Comparison of ENCODE assay signal across 10 mouse cellular contexts in genomic region chr4:130295047-130295745, GRCm38 (mm10). TPM values are rescaled to one million over a fixed set of nuclear protein-coding genes. Genes with fewer than 3 reads are reported as not detected.
DNase-seq lines count a peak whose midpoint lies in the region; ATAC-seq and TF ChIP-seq lines count a peak whose summit lies in the region.
"Had no signal": no experiment of that assay in that cellular context is flagged by ENCODE, and none has a peak within 500 bp of the region (broad histone marks: within the 10 kb centered on the region; RNA-seq: fewer than 3 reads in every experiment).

No protein-coding gene starts in this region.

- no peaks in the 10 kb centered on the region for H3K9me3 ChIP-seq in hindbrain, postnatal 0 days (ENCODE audit: low read length)
- H3K9me3 ChIP-seq in hindbrain, embryonic 10.5 days, result no peaks in the 10 kb centered on the region
- H3K9me3 ChIP-seq in limb, embryonic 13.5 days, result no peaks in the 10 kb centered on the region
- no peaks in the 10 kb centered on the region for H3K9me3 ChIP-seq in kidney, embryonic 16.5 days (ENCODE audit: low read length)
- H3K9me3 ChIP-seq: neural tube, embryonic 12.5 days had no signal

- H3K4me3 ChIP-seq in hindbrain, postnatal 0 days (ENCODE audit: low read length), result no peak overlapping the region
- H3K4me3 ChIP-seq in hindbrain, embryonic 10.5 days, result no peak overlapping the region
- H3K4me3 ChIP-seq in limb, embryonic 13.5 days, result no peak overlapping the region
- H3K4me3 ChIP-seq in thymus, adult 2 months (ENCODE audit: control insufficient read depth, insufficient read depth, low read length), result no peak overlapping the region
- H3K4me3 ChIP-seq in kidney, embryonic 16.5 days (ENCODE audit: low read length), result no peak overlapping the region
- H3K4me3 ChIP-seq: neural tube, embryonic 12.5 days had no signal

- 53% methylated on average over 23 of the region's 23 CpGs for WGBS in hindbrain, postnatal 0 days
- 61% methylated on average over 23 of the region's 23 CpGs for WGBS in hindbrain, embryonic 10.5 days
- WGBS in limb, embryonic 13.5 days, result 46% methylated on average over 23 of the region's 23 CpGs
- 50% methylated on average over 23 of the region's 23 CpGs for WGBS in thymus, adult 2 months
- 48% methylated on average over 23 of the region's 23 CpGs for WGBS in kidney, embryonic 16.5 days

- no peak overlapping the region for H3K4me2 ChIP-seq in hindbrain, postnatal 0 days (ENCODE audit: low read depth, low read length)
- H3K4me2 ChIP-seq in limb, embryonic 13.5 days (replicated peaks), result peak overlapping the region; percentile 23; the same call in 1 of the 2 replicates
- no peak overlapping the region for H3K4me2 ChIP-seq in kidney, embryonic 16.5 days (replicated peaks; ENCODE audit: low read depth, low read length)
- H3K4me2 ChIP-seq: neural tube, embryonic 12.5 days had no signal

- peak; percentile 20; the same call in 1 of the 2 replicates for TF ChIP-seq CTCF in hindbrain, postnatal 0 days (IDR thresholded peaks at IDR 0.05; ENCODE audit: low read depth)
- no peak for TF ChIP-seq CTCF in thymus, adult 2 months (IDR thresholded peaks at IDR 0.05; ENCODE audit: borderline replicate concordance, control insufficient read depth, extremely low read depth, insufficient read depth, low read length, poor library complexity)

- H3K4me1 ChIP-seq in hindbrain, postnatal 0 days (ENCODE audit: insufficient read depth, low read length), result no peaks in the 10 kb centered on the region; the same call in 1 of the 2 replicates
- peaks cover 14% of the 10 kb centered on the region; the same call in 1 of the 2 replicates for H3K4me1 ChIP-seq in hindbrain, embryonic 10.5 days (replicated peaks)
- H3K4me1 ChIP-seq in limb, embryonic 13.5 days, result 0 out of 2 replicates have a peak, but pooled peaks cover 4% of the 10 kb centered on the region
- no peaks in the 10 kb centered on the region for H3K4me1 ChIP-seq in thymus, adult 2 months (replicated peaks; ENCODE audit: control insufficient read depth, insufficient read depth, low read length)
- H3K4me1 ChIP-seq in kidney, embryonic 16.5 days (ENCODE audit: insufficient read depth, low read length), result no peaks in the 10 kb centered on the region
- H3K4me1 ChIP-seq: neural tube, embryonic 12.5 days had no signal

- no peak overlapping the region for H3K9ac ChIP-seq in hindbrain, postnatal 0 days (replicated peaks; ENCODE audit: low read length)
- H3K9ac ChIP-seq in limb, embryonic 13.5 days, result no peak overlapping the region
- no peak overlapping the region for H3K9ac ChIP-seq in kidney, embryonic 16.5 days (replicated peaks; ENCODE audit: low read length)
- H3K9ac ChIP-seq: neural tube, embryonic 12.5 days had no signal

- no peak overlapping the region for H3K27ac ChIP-seq in hindbrain, postnatal 0 days
- H3K27ac ChIP-seq in hindbrain, embryonic 10.5 days, result no peak overlapping the region
- H3K27ac ChIP-seq in limb, embryonic 13.5 days, result no peak overlapping the region
- H3K27ac ChIP-seq in thymus, adult 2 months (ENCODE audit: control insufficient read depth, insufficient read depth, low read length), result no peak overlapping the region
- no peak overlapping the region for H3K27ac ChIP-seq in kidney, embryonic 16.5 days (ENCODE audit: low read length)
- H3K27ac ChIP-seq: neural tube, embryonic 12.5 days had no signal

- TF ChIP-seq POLR2A in thymus, adult 2 months (IDR thresholded peaks at IDR 0.05; ENCODE audit: control insufficient read depth, extremely low read depth, insufficient read depth, low read length, poor library complexity), result no peak

- no peak for ATAC-seq in hindbrain, postnatal 0 days
- no peak for ATAC-seq in limb, embryonic 13.5 days (ENCODE audit: low FRiP score, low read depth)
- no peak for ATAC-seq in kidney, embryonic 16.5 days (ENCODE audit: low FRiP score, low TSS enrichment)
- ATAC-seq: Patski had no signal

- no peak for DNase-seq in hindbrain, postnatal 0 days (ENCODE audit: low spot score)
- no peak for DNase-seq in hindbrain, embryonic 10.5 days (ENCODE audit: low spot score)
- peak; percentile 86 for DNase-seq in c-Kit-negative CD71-positive TER-119-positive erythroid progenitor cells, embryonic 14.5 days (ENCODE audit: low read depth, low spot score)
- peak; percentile 43 for DNase-seq in retina, postnatal 1 day
- DNase-seq in thymus, adult 2 months, result no peak
- no peak for DNase-seq in layer of hippocampus, adult 11-12 months (ENCODE audit: low spot score)

- H3K36me3 ChIP-seq in hindbrain, postnatal 0 days (ENCODE audit: insufficient read depth, low read length), result no peaks in the 10 kb centered on the region
- no peaks in the 10 kb centered on the region for H3K36me3 ChIP-seq in hindbrain, embryonic 10.5 days
- no peaks in the 10 kb centered on the region for H3K36me3 ChIP-seq in limb, embryonic 13.5 days
- H3K36me3 ChIP-seq in thymus, adult 2 months (ENCODE audit: control insufficient read depth, insufficient read depth, low read length), result no peaks in the 10 kb centered on the region
- H3K36me3 ChIP-seq in kidney, embryonic 16.5 days (ENCODE audit: insufficient read depth, low read length), result no peaks in the 10 kb centered on the region
- H3K36me3 ChIP-seq: neural tube, embryonic 12.5 days had no signal

- no peaks in the 10 kb centered on the region for H3K27me3 ChIP-seq in hindbrain, postnatal 0 days (ENCODE audit: insufficient read depth, low read length)
- H3K27me3 ChIP-seq in hindbrain, embryonic 10.5 days (ENCODE audit: insufficient read depth, poor library complexity, severe bottlenecking), result no peaks in the 10 kb centered on the region
- 0 out of 2 replicates have a peak, but pooled peaks cover 5% of the 10 kb centered on the region for H3K27me3 ChIP-seq in limb, embryonic 13.5 days
- no peaks in the 10 kb centered on the region for H3K27me3 ChIP-seq in thymus, adult 2 months (ENCODE audit: control insufficient read depth, insufficient read depth, low read length)
- H3K27me3 ChIP-seq in kidney, embryonic 16.5 days (ENCODE audit: insufficient read depth, low read length), result peaks cover 2% of the 10 kb centered on the region; the same call in 1 of the 2 replicates
- H3K27me3 ChIP-seq: neural tube, embryonic 12.5 days; Patski had no signal

RNA-seq across cellular contexts. Expression of gene Fabp3, which starts 13.2 kb away (rescaled TPM):
- total RNA-seq in hindbrain, postnatal 0 days (2014; rRNA removed), result 122 and 131 TPM in 2 replicates
- polyA plus RNA-seq in hindbrain, postnatal 0 days (2015; fragmentation: Nextera tagmentation; extraction: Ambion mirVana), result 392 and 410 TPM in 2 replicates
- polyA plus RNA-seq in hindbrain, embryonic 10.5 days (2016; fragmentation: Nextera tagmentation; extraction: Ambion mirVana), result 12.3 and 33.1 TPM in 2 replicates
- 24.3 and 27.4 TPM in 2 replicates for polyA plus RNA-seq in limb, embryonic 13.5 days (2015; fragmentation: Nextera tagmentation; extraction: Ambion mirVana)
- 18.3 and 222 TPM in 2 replicates for polyA plus RNA-seq in thymus, adult 2 months (2012; rRNA removed)
- polyA plus RNA-seq in kidney, embryonic 16.5 days (2015; fragmentation: Nextera tagmentation; extraction: Ambion mirVana), result 136 and 161 TPM in 2 replicates

RNA-seq across cellular contexts. Expression of gene Gm10570, which starts 13.3 kb away (rescaled TPM):
- 4.5 and 6.8 TPM in 2 replicates for total RNA-seq in hindbrain, postnatal 0 days (2014; rRNA removed)
- polyA plus RNA-seq in hindbrain, postnatal 0 days (2015; fragmentation: Nextera tagmentation; extraction: Ambion mirVana), result 1.3 and 1.7 TPM in 2 replicates
- not detected in 2 replicates for polyA plus RNA-seq in hindbrain, embryonic 10.5 days (2016; fragmentation: Nextera tagmentation; extraction: Ambion mirVana)
- polyA plus RNA-seq in limb, embryonic 13.5 days (2015; fragmentation: Nextera tagmentation; extraction: Ambion mirVana), result not detected in 2 replicates
- polyA plus RNA-seq in thymus, adult 2 months (2012; rRNA removed), result 0.46 TPM in 1 of 2 replicates, not detected in the other
- 0.57 TPM in 1 of 2 replicates, not detected in the other for polyA plus RNA-seq in kidney, embryonic 16.5 days (2015; fragmentation: Nextera tagmentation; extraction: Ambion mirVana)
- polyA plus RNA-seq: neural tube, embryonic 12.5 days; Patski had no signal

RNA-seq across cellular contexts. Expression of gene Serinc2, which starts 16.2 kb away (rescaled TPM):
- total RNA-seq in hindbrain, postnatal 0 days (2014; rRNA removed), result 17.1 and 18.7 TPM in 2 replicates
- polyA plus RNA-seq in hindbrain, postnatal 0 days (2015; fragmentation: Nextera tagmentation; extraction: Ambion mirVana), result 17.8 and 19.2 TPM in 2 replicates
- polyA plus RNA-seq in hindbrain, embryonic 10.5 days (2016; fragmentation: Nextera tagmentation; extraction: Ambion mirVana), result 53.1 and 65.7 TPM in 2 replicates
- 223 TPM in 2 replicates for polyA plus RNA-seq in limb, embryonic 13.5 days (2015; fragmentation: Nextera tagmentation; extraction: Ambion mirVana)
- 13.3 and 16.5 TPM in 2 replicates for polyA plus RNA-seq in thymus, adult 2 months (2012; rRNA removed)
- polyA plus RNA-seq in kidney, embryonic 16.5 days (2015; fragmentation: Nextera tagmentation; extraction: Ambion mirVana), result 58.6 and 65.0 TPM in 2 replicates

Comparison
In these comparisons a context has a peak if more than half of its experiments do, and no peak if none do; other contexts are left out.
1. DNase-seq: peak in c-Kit-negative CD71-positive TER-119-positive erythroid progenitor cells, embryonic 14.5 days (single experiment) and retina, postnatal 1 day (single experiment); none in hindbrain, postnatal 0 days (single experiment), hindbrain, embryonic 10.5 days (single experiment), thymus, adult 2 months (single experiment) and layer of hippocampus, adult 11-12 months (single experiment).